Mouse (Mus musculus): ENCODE measurements at regions not wholly inside any gene's neighbourhood (a gene's known extent, or its start where the extent isn't known, plus 50 kb on each side); places are given as distances from the start of the nearest gene placed in this dataset.

- TF ChIP-seq CTCF (IDR thresholded peaks at IDR 0.05) (no peak), EP300 (IDR thresholded peaks at IDR 0.05) (no peak)
These were observed 88.2 kb upstream of the Sorcs3 start for GRCm38 (mm10) chr19:48117646-48118045.
